Mouse (Mus musculus): ENCODE data around the gene Agr2. TPM values are rescaled to one million over a fixed set of nuclear protein-coding genes. Genes with fewer than 3 reads are reported as not detected.

Agr2 gene
- total RNA-seq, 2 experiments from 2014 or later: not detected

GRCm38 (mm10) chr12:35995799-35996198 lies 3.1 kb downstream of the Agr2 start:
- intact Hi-C loops (cut with DNase I): loop anchor here (1.0 kb wide), 1 partner anchor 99 kb away; no protein-coding TSS in a partner anchor
- DNase-seq: no peak
- no peak overlapping the region for H3K27ac ChIP-seq
- H3K4me3 ChIP-seq: no peak overlapping the region
- peak; percentile 72 for TF ChIP-seq CTCF (IDR thresholded peaks at IDR 0.05)

GRCm38 (mm10) chr12:36004714-36005113 lies 12.0 kb downstream of the Agr2 start:
- intact Hi-C loops (cut with DNase I): no loop called here
- no peak overlapping the region for H3K27ac ChIP-seq

GRCm38 (mm10) chr12:36007581-36007980 lies 14.9 kb downstream of the Agr2 start:
- H3K27ac ChIP-seq: no peak overlapping the region

More at GRCm38 (mm10) chr12:36004714-36005113, 12.0 kb downstream of the Agr2 start:
- H3K4me3 ChIP-seq: no peak overlapping the region
- no peak for TF ChIP-seq CTCF (IDR thresholded peaks at IDR 0.05)
- DNase-seq: no peak

GRCm38 (mm10) chr12:36008364-36009047 lies 15.8 kb downstream of the Agr2 start:
- intact Hi-C loops (cut with DNase I): no loop called here
- no peak for DNase-seq
- Histone ChIP-seq H3K27ac (no peak overlapping the region), H3K4me3 (no peak overlapping the region)
- TF ChIP-seq CTCF (IDR thresholded peaks at IDR 0.05): no peak

More at GRCm38 (mm10) chr12:36007581-36007980, 14.9 kb downstream of the Agr2 start:
- DNase-seq: no peak
- no peak for TF ChIP-seq CTCF (IDR thresholded peaks at IDR 0.05)
- intact Hi-C loops (cut with DNase I): no loop called here
- no peak overlapping the region for H3K4me3 ChIP-seq

- no peak for TF ChIP-seq CTCF (IDR thresholded peaks at IDR 0.05)
- DNase-seq: no peak
- no peak overlapping the region for H3K27ac ChIP-seq
- intact Hi-C loops (cut with DNase I): no loop called here
- H3K4me3 ChIP-seq: no peak overlapping the region
These were observed 20.7 kb downstream of the Agr2 start for GRCm38 (mm10) chr12:36013216-36013910.

- no peak for DNase-seq
- H3K4me3 ChIP-seq: no peak overlapping the region
- intact Hi-C loops (cut with DNase I): no loop called here
- no peak overlapping the region for H3K27ac ChIP-seq
- TF ChIP-seq CTCF (IDR thresholded peaks at IDR 0.05): peak; percentile 16; the same call in 1 of the 2 replicates
These were observed 25.1 kb downstream of the Agr2 start for GRCm38 (mm10) chr12:36017791-36018190.

- no peak for TF ChIP-seq CTCF (IDR thresholded peaks at IDR 0.05)
- intact Hi-C loops (cut with DNase I): no loop called here
- no peak for DNase-seq
- no peak overlapping the region for H3K4me3 ChIP-seq
- no peak overlapping the region for H3K27ac ChIP-seq
These were observed 26.9 kb downstream of the Agr2 start for GRCm38 (mm10) chr12:36019572-36019971.

GRCm38 (mm10) chr12:36020081-36020480 lies 27.4 kb downstream of the Agr2 start:
- intact Hi-C loops (cut with DNase I): no loop called here
- no peak overlapping the region for H3K27ac ChIP-seq
- no peak for TF ChIP-seq CTCF (IDR thresholded peaks at IDR 0.05)
- DNase-seq: no peak
- no peak overlapping the region for H3K4me3 ChIP-seq

GRCm38 (mm10) chr12:36020710-36021109 lies 28.0 kb downstream of the Agr2 start:
- Histone ChIP-seq H3K27ac (no peak overlapping the region), H3K4me3 (no peak overlapping the region)
- no peak for DNase-seq
- intact Hi-C loops (cut with DNase I): no loop called here
- no peak for TF ChIP-seq CTCF (IDR thresholded peaks at IDR 0.05)

GRCm38 (mm10) chr12:36026126-36026525 lies 33.4 kb downstream of the Agr2 start:
- Histone ChIP-seq H3K27ac (no peak overlapping the region), H3K4me3 (no peak overlapping the region)
- intact Hi-C loops (cut with DNase I): no loop called here
- no peak for TF ChIP-seq CTCF (IDR thresholded peaks at IDR 0.05)
- no peak for DNase-seq

- no peak for DNase-seq
- Histone ChIP-seq H3K4me3 (no peak overlapping the region), H3K27ac (peak overlapping the region; percentile 79)
- no peak for TF ChIP-seq CTCF (IDR thresholded peaks at IDR 0.05)
- intact Hi-C loops (cut with DNase I): no loop called here
These were observed 34.5 kb downstream of the Agr2 start for GRCm38 (mm10) chr12:36027171-36027570.

- DNase-seq: peak; percentile 26
- Histone ChIP-seq H3K27ac (peak overlapping the region; percentile 79), H3K4me3 (peak overlapping the region; percentile 47)
- intact Hi-C loops (cut with DNase I): no loop called here
- no peak for TF ChIP-seq CTCF (IDR thresholded peaks at IDR 0.05)
These were observed 36.4 kb downstream of the Agr2 start for GRCm38 (mm10) chr12:36028968-36029645.

GRCm38 (mm10) chr12:36029687-36030086 lies 37.0 kb downstream of the Agr2 start:
- no peak for TF ChIP-seq CTCF (IDR thresholded peaks at IDR 0.05)
- intact Hi-C loops (cut with DNase I): no loop called here
- Histone ChIP-seq H3K27ac (peak overlapping the region; percentile 74), H3K4me3 (peak overlapping the region; percentile 45)
- no peak for DNase-seq
